In genomic region chr8:78345705-78346104, GRCm38 (mm10) we compare ENCODE assay signal across 12 mouse cellular contexts.
A peak's percentile ranks its signal among the peaks of the same experiment; 100 is the strongest.
DNase-seq lines count a peak whose midpoint lies in the region; ATAC-seq and TF ChIP-seq lines count a peak whose summit lies in the region.
"Had no signal": no experiment of that assay in that cellular context is flagged by ENCODE, and none has a peak within 500 bp of the region (broad histone marks: within the 10 kb centered on the region; RNA-seq: fewer than 3 reads in every experiment).

No protein-coding gene starts in this region.

- peak overlapping the region; percentile 39; the same call in 1 of the 2 replicates for H3K27ac ChIP-seq in midbrain, embryonic 12.5 days (replicated peaks)
- H3K27ac ChIP-seq in midbrain, embryonic 11.5 days (ENCODE audit: low read depth, low read length): no peak overlapping the region
- no peak overlapping the region for H3K27ac ChIP-seq in forebrain, postnatal 0 days (ENCODE audit: low read depth, low read length)
- H3K27ac ChIP-seq in limb, embryonic 12.5 days: no peak overlapping the region
- no peak overlapping the region for H3K27ac ChIP-seq in neural tube, embryonic 15.5 days (replicated peaks)
- H3K27ac ChIP-seq: heart, embryonic 15.5 days; liver, embryonic 12.5 days; lung, embryonic 15.5 days had no signal

- no peak overlapping the region for H3K9ac ChIP-seq in midbrain, embryonic 12.5 days (replicated peaks)
- H3K9ac ChIP-seq in midbrain, embryonic 11.5 days (ENCODE audit: low read length): no peak overlapping the region
- H3K9ac ChIP-seq in forebrain, postnatal 0 days: peak overlapping the region; percentile 22; the same call in 1 of the 2 replicates
- no peak overlapping the region for H3K9ac ChIP-seq in limb, embryonic 12.5 days (replicated peaks)
- no peak overlapping the region; the same call in 1 of the 2 replicates for H3K9ac ChIP-seq in neural tube, embryonic 15.5 days (replicated peaks)
- H3K9ac ChIP-seq: heart, embryonic 15.5 days; liver, embryonic 12.5 days; lung, embryonic 15.5 days had no signal

- H3K4me1 ChIP-seq in midbrain, embryonic 12.5 days: peaks cover 15% of the 10 kb centered on the region
- H3K4me1 ChIP-seq in midbrain, embryonic 11.5 days (ENCODE audit: control insufficient read depth, insufficient read depth, low read length): no peaks in the 10 kb centered on the region
- H3K4me1 ChIP-seq in forebrain, postnatal 0 days (ENCODE audit: insufficient read depth): no peaks in the 10 kb centered on the region
- peaks cover 5% of the 10 kb centered on the region for H3K4me1 ChIP-seq in limb, embryonic 12.5 days (replicated peaks)
- H3K4me1 ChIP-seq in neural tube, embryonic 15.5 days: peaks cover 9% of the 10 kb centered on the region
- H3K4me1 ChIP-seq: heart, embryonic 15.5 days; liver, embryonic 12.5 days; lung, embryonic 15.5 days had no signal

- H3K27me3 ChIP-seq in midbrain, embryonic 12.5 days: no peaks in the 10 kb centered on the region
- H3K27me3 ChIP-seq in midbrain, embryonic 11.5 days (ENCODE audit: control insufficient read depth, insufficient read depth, low read length): no peaks in the 10 kb centered on the region
- no peaks in the 10 kb centered on the region for H3K27me3 ChIP-seq in forebrain, postnatal 0 days (ENCODE audit: insufficient read depth, low read length)
- no peaks in the 10 kb centered on the region for H3K27me3 ChIP-seq in limb, embryonic 12.5 days
- H3K27me3 ChIP-seq in neural tube, embryonic 15.5 days (replicated peaks): no peaks in the 10 kb centered on the region
- H3K27me3 ChIP-seq: heart, embryonic 15.5 days; liver, embryonic 12.5 days; lung, embryonic 15.5 days had no signal

- H3K36me3 ChIP-seq in midbrain, embryonic 12.5 days: no peaks in the 10 kb centered on the region
- no peaks in the 10 kb centered on the region for H3K36me3 ChIP-seq in midbrain, embryonic 11.5 days (ENCODE audit: control insufficient read depth, insufficient read depth, low read length)
- no peaks in the 10 kb centered on the region for H3K36me3 ChIP-seq in forebrain, postnatal 0 days (ENCODE audit: insufficient read depth)
- no peaks in the 10 kb centered on the region for H3K36me3 ChIP-seq in limb, embryonic 12.5 days
- H3K36me3 ChIP-seq in neural tube, embryonic 15.5 days: no peaks in the 10 kb centered on the region
- H3K36me3 ChIP-seq: heart, embryonic 15.5 days; liver, embryonic 12.5 days; lung, embryonic 15.5 days had no signal

- no peak for TF ChIP-seq CTCF in forebrain, postnatal 0 days (IDR thresholded peaks at IDR 0.05; ENCODE audit: low read depth)

- H3K4me2 ChIP-seq in midbrain, embryonic 12.5 days (replicated peaks): no peak overlapping the region
- H3K4me2 ChIP-seq in midbrain, embryonic 11.5 days: no peak overlapping the region
- H3K4me2 ChIP-seq in forebrain, postnatal 0 days (ENCODE audit: low read depth): peak overlapping the region; percentile 21
- H3K4me2 ChIP-seq in limb, embryonic 12.5 days: peak overlapping the region; percentile 39
- H3K4me2 ChIP-seq in neural tube, embryonic 15.5 days: peak overlapping the region; percentile 48
- H3K4me2 ChIP-seq: heart, embryonic 15.5 days; liver, embryonic 12.5 days; lung, embryonic 15.5 days had no signal

- ATAC-seq in midbrain, embryonic 12.5 days (ENCODE audit: low FRiP score, low read depth): peak; percentile 44
- no peak for ATAC-seq in midbrain, embryonic 11.5 days (ENCODE audit: low FRiP score)
- ATAC-seq in forebrain, postnatal 0 days: no peak
- peak; percentile 20; the same call in 1 of the 2 replicates for ATAC-seq in limb, embryonic 12.5 days (ENCODE audit: insufficient number of reproducible peaks, insufficient read depth, low FRiP score, low TSS enrichment, low read depth)
- ATAC-seq in neural tube, embryonic 15.5 days (ENCODE audit: low FRiP score): 0 out of 2 replicates have a peak, but pooled peaks have one; percentile 42
- ATAC-seq: inflammation-experienced regulatory T-cells, adult 6 months; liver, embryonic 12.5 days had no signal

- H3K4me3 ChIP-seq in midbrain, embryonic 12.5 days: no peak overlapping the region
- no peak overlapping the region for H3K4me3 ChIP-seq in midbrain, embryonic 11.5 days (ENCODE audit: low read depth, low read length)
- H3K4me3 ChIP-seq in forebrain, postnatal 0 days (ENCODE audit: low read depth, low read length): no peak overlapping the region
- peak overlapping the region; percentile 8; the same call in 1 of the 2 replicates for H3K4me3 ChIP-seq in limb, embryonic 12.5 days (replicated peaks)
- H3K4me3 ChIP-seq in neural tube, embryonic 15.5 days (replicated peaks): peak overlapping the region; percentile 12; the same call in 1 of the 2 replicates
- H3K4me3 ChIP-seq: heart, embryonic 15.5 days; liver, embryonic 12.5 days; lung, embryonic 15.5 days had no signal

- no peaks in the 10 kb centered on the region for H3K9me3 ChIP-seq in midbrain, embryonic 12.5 days
- no peaks in the 10 kb centered on the region for H3K9me3 ChIP-seq in midbrain, embryonic 11.5 days (ENCODE audit: control insufficient read depth, low read length)
- no peaks in the 10 kb centered on the region for H3K9me3 ChIP-seq in forebrain, postnatal 0 days (ENCODE audit: low read length)
- H3K9me3 ChIP-seq in limb, embryonic 12.5 days: no peaks in the 10 kb centered on the region
- H3K9me3 ChIP-seq in neural tube, embryonic 15.5 days (replicated peaks): no peaks in the 10 kb centered on the region
- H3K9me3 ChIP-seq: heart, embryonic 15.5 days; liver, embryonic 12.5 days; lung, embryonic 15.5 days had no signal

- DNase-seq in midbrain, embryonic 11.5 days (ENCODE audit: low spot score, missing footprints): no peak
- DNase-seq in forebrain, postnatal 0 days: peak; percentile 9
- DNase-seq in ovary, adult 18-20 months (ENCODE audit: low spot score): no peak
- DNase-seq in adrenal gland, adult (ENCODE audit: inconsistent age in 2 of 2, low spot score in 1 of 2): no peak
- DNase-seq: kidney, adult 9 months had no signal

- 55% methylated on average over 7 of the region's 7 CpGs for WGBS in midbrain, embryonic 12.5 days
- 51% methylated on average over 7 of the region's 7 CpGs for WGBS in midbrain, embryonic 11.5 days
- 24% methylated on average over 7 of the region's 7 CpGs for WGBS in forebrain, postnatal 0 days
- 36% methylated on average over 7 of the region's 7 CpGs for WGBS in limb, embryonic 12.5 days
- WGBS in neural tube, embryonic 15.5 days: 23% methylated on average over 7 of the region's 7 CpGs

Comparison
In these comparisons a context has a peak if more than half of its experiments do, and no peak if none do; other contexts are left out.
1. ATAC-seq: peak in midbrain, embryonic 12.5 days (single experiment), limb, embryonic 12.5 days (single experiment) and neural tube, embryonic 15.5 days (single experiment); none in midbrain, embryonic 11.5 days (single experiment) and forebrain, postnatal 0 days (single experiment).
2. H3K4me2 ChIP-seq: peak in forebrain, postnatal 0 days (single experiment), limb, embryonic 12.5 days (single experiment) and neural tube, embryonic 15.5 days (single experiment); none in midbrain, embryonic 12.5 days (single experiment) and midbrain, embryonic 11.5 days (single experiment).
3. H3K4me3 ChIP-seq: peak in limb, embryonic 12.5 days (single experiment) and neural tube, embryonic 15.5 days (single experiment); none in midbrain, embryonic 12.5 days (single experiment), midbrain, embryonic 11.5 days (single experiment) and forebrain, postnatal 0 days (single experiment).